Mouse (Mus musculus): ENCODE measurements around the gene Prdm5.

- TF ChIP-seq CTCF (IDR thresholded peaks at IDR 0.05; ENCODE audit: low read depth, low read length) (no peak), POLR2A (IDR thresholded peaks at IDR 0.05; ENCODE audit: insufficient read depth, low read length) (no peak)
Measured at GRCm38 (mm10) chr6:65871754-65872278, 93.0 kb downstream of the Prdm5 start.

All from ES-Bruce4 (cell line).